Mouse (Mus musculus) skeletal muscle tissue, adult 2 months (tissue): ENCODE data around the gene 1700040F15Rik.
"Not testable (repeated sequence)": the region's sequence is repeated elsewhere in the genome, so short reads cannot be mapped to it uniquely, and the experiment has no call there.

ENCODE experiments used
- DNase-seq: peaks from one replicate; pipeline ENCODE4 v3.0.0-alpha.2; 2012; ENCODE audit warnings: low read depth, low spot score

Gene 1700040F15Rik

DNA sequence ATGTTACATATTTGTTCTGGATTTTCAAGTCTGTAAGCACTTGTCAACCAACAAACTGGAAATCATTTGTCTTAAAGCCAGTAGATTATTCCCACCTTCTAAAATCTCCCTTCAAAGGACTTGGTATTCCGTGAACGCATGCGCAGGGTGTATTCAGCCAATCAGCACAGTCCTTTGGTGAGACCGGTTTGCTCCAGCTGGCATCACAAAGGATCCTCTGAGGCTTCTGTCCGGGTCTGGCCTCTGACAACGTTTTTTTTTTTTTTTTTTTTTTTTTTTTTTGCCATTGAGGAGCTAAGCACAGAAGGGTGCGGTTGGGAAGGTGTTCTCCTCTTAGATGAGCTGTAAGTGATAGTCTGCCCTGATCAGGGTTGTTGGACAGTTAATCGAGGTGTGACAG lies at the start of gene 1700040F15Rik:
TSS of gene 1700040F15Rik (plus strand) at position 301 of the 400 bp plus-strand sequence.
- DNase-seq: not testable (repeated sequence)
